Mouse (Mus musculus): ENCODE results near the gene Atxn7. TPM values are rescaled to one million over a fixed set of nuclear protein-coding genes. Genes with fewer than 3 reads are reported as not detected.

The Atxn7 gene
- polyA plus RNA-seq, 1 experiment = 2.3 TPM

DNA sequence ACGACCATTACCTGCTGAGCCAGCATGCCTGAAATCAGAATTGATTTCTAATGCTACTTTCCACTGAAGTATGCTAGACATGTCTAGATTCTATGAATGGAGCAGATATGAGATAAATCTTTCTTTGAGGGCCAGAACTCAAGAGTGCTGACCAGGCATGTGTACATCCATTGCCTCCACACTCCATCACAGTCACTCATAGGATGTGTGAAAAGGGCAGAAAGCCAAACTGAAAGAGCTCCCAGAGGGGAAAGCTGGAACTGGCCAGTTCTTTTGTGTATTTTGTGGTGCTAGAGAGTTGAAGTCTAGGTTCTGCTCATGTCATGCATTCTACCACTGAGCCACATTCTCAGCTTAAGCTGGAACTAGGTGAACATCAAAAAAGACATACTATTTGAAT is 16.3 kb downstream of the Atxn7 start:
- H3K27me3 ChIP-seq (replicated peaks) = no peaks in the 10 kb centered on the region
- H3K4me1 ChIP-seq = peaks cover 23% of the 10 kb centered on the region
- no peak overlapping the region for H3K4me3 ChIP-seq (replicated peaks)
- no peaks in the 10 kb centered on the region for H3K9me3 ChIP-seq
- TF ChIP-seq FLI1 (IDR thresholded peaks at IDR 0.05; ENCODE audit: low read length) = no peak
- no peak for TF ChIP-seq GATA1 (IDR thresholded peaks at IDR 0.05; ENCODE audit: borderline replicate concordance, low read length)
- peaks cover 3% of the 10 kb centered on the region for H3K36me3 ChIP-seq (replicated peaks; ENCODE audit: low read length)

DNA sequence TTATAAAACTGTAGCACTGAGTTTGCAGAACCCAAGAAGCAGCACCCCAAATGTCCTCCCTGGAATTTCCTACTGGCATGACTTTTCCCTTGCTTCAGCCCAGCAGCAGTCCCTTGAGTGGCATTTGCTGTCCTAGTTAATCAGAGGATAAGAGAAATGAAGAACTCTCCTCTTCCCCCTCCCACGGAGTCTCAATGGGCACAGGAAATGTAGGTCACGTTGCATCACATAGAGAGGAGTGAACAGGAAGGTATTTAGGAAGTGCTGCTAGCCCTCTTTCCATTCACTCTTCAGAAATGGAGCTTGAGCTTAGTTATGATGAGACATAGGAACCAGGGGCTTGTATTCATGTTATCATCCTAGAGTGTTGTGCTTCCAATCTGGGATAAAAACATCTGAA is 20.0 kb downstream of the Atxn7 start:
- Histone ChIP-seq H3K4me3 (replicated peaks) (no peak overlapping the region), H3K9me3 (no peaks in the 10 kb centered on the region), H3K27me3 (replicated peaks) (no peaks in the 10 kb centered on the region), H3K36me3 (replicated peaks; ENCODE audit: low read length) (no peaks in the 10 kb centered on the region), H3K4me1 (peaks cover 23% of the 10 kb centered on the region)
- TF ChIP-seq GATA1 (IDR thresholded peaks at IDR 0.05; ENCODE audit: borderline replicate concordance, low read length) (no peak), FLI1 (IDR thresholded peaks at IDR 0.05; ENCODE audit: low read length) (no peak)

DNA sequence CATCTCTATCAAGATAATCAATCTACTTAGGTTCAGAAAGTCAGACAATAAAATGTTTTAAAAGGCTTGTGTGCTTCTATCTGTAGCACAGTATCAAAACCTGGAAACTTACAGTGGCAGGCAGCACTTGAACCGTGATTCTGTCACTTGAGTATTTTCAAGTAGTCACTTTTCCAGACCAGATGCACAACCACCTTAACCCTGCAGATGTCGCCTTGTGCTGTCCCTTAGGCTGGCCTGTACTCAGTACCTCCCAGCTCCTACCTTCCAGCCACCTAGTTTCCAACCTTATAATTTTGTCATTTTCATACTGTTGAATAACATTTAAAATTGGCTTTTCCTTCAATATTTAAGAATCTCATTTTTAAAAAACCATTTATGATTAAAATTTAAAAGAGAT is 20.9 kb downstream of the Atxn7 start:
- no peaks in the 10 kb centered on the region for H3K27me3 ChIP-seq (replicated peaks)
- no peak for TF ChIP-seq GATA1 (IDR thresholded peaks at IDR 0.05; ENCODE audit: borderline replicate concordance, low read length)
- no peak for TF ChIP-seq FLI1 (IDR thresholded peaks at IDR 0.05; ENCODE audit: low read length)
- H3K9me3 ChIP-seq = no peaks in the 10 kb centered on the region
- peaks cover 23% of the 10 kb centered on the region for H3K4me1 ChIP-seq
- H3K4me3 ChIP-seq (replicated peaks) = no peak overlapping the region
- H3K36me3 ChIP-seq (replicated peaks; ENCODE audit: low read length) = no peaks in the 10 kb centered on the region

DNA sequence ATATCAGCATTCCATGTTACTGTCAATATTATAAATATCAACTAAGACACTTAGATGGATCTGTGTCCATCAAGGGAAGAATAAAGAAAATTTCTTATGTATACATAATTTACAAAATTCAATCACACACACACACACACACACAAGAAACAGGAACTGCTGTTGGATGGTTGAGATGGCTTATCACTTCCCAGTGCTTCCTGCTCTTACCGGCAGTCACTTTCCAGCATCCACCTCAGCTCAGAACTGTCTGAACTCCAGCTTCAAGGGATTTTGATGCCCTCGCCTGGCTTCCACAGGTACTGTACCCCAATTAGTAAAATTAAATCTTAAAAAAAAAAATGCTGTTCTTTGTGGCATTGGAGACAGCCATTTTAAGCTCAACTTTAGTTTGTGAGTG is 27.2 kb downstream of the Atxn7 start:
- Histone ChIP-seq H3K9me3 (no peaks in the 10 kb centered on the region), H3K4me1 (no peaks in the 10 kb centered on the region), H3K36me3 (replicated peaks; ENCODE audit: low read length) (no peaks in the 10 kb centered on the region), H3K4me3 (replicated peaks) (no peak overlapping the region), H3K27me3 (replicated peaks) (no peaks in the 10 kb centered on the region)
- no peak for TF ChIP-seq GATA1 (IDR thresholded peaks at IDR 0.05; ENCODE audit: borderline replicate concordance, low read length)
- no peak for TF ChIP-seq FLI1 (IDR thresholded peaks at IDR 0.05; ENCODE audit: low read length)

DNA sequence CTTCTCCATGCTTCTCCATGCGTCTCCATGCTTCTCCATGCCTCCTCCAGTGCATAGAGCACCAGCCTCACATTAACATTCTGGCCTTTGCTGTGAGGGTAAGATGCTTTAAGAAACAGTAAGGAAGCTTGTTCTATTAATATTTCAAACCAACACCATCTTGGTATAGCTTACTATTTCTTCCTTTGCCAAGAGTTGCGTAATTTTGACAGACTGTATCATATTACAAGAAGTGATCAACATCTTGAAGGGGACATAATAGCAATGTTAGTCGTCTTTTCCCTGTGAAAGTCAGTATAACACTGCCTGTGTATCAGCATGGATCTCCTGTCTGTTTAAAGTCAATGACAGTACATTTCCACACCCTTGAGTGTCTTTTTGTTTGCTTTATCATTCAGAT is 29.5 kb downstream of the Atxn7 start:
- Histone ChIP-seq H3K4me3 (replicated peaks) (no peak overlapping the region), H3K27me3 (replicated peaks) (no peaks in the 10 kb centered on the region), H3K9me3 (no peaks in the 10 kb centered on the region), H3K36me3 (replicated peaks; ENCODE audit: low read length) (peaks cover 4% of the 10 kb centered on the region), H3K4me1 (peaks cover 4% of the 10 kb centered on the region)
- TF ChIP-seq FLI1 (IDR thresholded peaks at IDR 0.05; ENCODE audit: low read length) (no peak), GATA1 (IDR thresholded peaks at IDR 0.05; ENCODE audit: borderline replicate concordance, low read length) (no peak)

DNA sequence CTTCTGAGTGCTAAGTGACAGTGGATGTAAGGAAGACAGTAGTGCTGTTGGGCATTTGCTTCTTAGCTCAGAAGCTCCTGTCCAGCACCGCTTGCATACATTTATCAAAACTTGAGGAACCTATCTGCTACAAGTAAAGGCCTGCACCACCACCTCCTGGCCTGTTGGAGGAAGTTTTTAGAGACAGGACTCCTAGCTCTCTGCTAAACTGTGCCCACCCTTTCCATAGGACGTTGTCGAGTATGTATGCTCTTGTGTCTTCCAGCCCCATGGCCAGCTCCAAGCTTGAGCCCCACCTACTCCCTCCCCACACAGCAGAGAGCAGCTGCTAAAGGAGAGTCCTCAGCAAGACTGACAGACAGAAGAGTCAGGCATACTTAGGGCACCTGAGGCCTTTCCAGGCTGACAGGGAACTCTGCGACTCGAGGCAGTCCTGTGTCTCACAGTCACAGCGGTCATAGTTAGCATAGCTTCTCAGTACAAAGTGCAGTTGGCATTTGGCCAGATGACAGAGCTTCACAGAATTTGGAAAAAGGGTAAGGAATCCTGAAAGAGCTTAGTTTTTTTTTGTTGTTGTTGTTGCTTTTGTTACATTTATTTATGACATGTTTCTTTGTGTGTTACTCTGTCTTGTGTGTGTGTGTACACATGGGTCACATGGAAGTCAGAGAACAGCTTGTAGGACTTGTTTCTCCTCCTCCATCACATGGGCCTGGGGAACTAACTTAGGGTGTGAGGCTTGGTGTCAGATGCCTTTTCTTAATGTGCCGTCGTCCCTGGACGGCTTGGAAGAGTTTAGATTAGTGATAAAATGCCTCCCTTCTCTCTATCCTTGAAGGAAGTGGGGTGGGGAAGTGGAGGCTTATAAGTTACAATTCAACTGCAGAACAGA is 34.2 kb downstream of the Atxn7 start:
- Histone ChIP-seq H3K4me3 (replicated peaks) (no peak overlapping the region), H3K36me3 (replicated peaks; ENCODE audit: low read length) (peaks cover 6% of the 10 kb centered on the region), H3K9me3 (no peaks in the 10 kb centered on the region), H3K27me3 (replicated peaks) (no peaks in the 10 kb centered on the region), H3K4me1 (peaks cover 12% of the 10 kb centered on the region)
- TF ChIP-seq FLI1 (IDR thresholded peaks at IDR 0.05; ENCODE audit: low read length) (no peak), GATA1 (IDR thresholded peaks at IDR 0.05; ENCODE audit: borderline replicate concordance, low read length) (no peak)

DNA sequence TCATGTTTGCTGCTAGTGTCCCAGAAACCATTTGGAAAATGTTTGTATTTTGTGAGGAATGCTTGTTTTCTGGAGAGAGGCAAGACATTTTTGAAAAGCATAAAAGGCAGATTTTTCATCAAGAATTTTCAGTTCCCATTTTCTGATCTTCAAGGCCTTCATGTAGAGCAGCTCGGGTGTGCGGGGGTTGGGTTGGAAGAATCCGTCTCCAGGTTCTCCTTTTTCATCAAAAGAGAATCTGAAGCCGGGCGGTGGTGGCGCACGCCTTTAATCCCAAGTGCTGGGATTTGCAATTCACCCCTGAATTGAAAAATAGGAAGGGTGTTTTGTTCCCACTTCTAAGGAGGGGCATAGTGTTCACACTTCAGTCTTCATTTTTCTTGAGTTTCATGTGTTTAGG is 41.5 kb downstream of the Atxn7 start:
- Histone ChIP-seq H3K4me1 (peaks cover 4% of the 10 kb centered on the region; the same call in 1 of the 2 replicates), H3K9me3 (no peaks in the 10 kb centered on the region), H3K4me3 (replicated peaks) (no peak overlapping the region), H3K36me3 (replicated peaks; ENCODE audit: low read length) (peaks cover 4% of the 10 kb centered on the region), H3K27me3 (replicated peaks) (no peaks in the 10 kb centered on the region)
- TF ChIP-seq GATA1 (IDR thresholded peaks at IDR 0.05; ENCODE audit: borderline replicate concordance, low read length) (no peak), FLI1 (IDR thresholded peaks at IDR 0.05; ENCODE audit: low read length) (no peak)

DNA sequence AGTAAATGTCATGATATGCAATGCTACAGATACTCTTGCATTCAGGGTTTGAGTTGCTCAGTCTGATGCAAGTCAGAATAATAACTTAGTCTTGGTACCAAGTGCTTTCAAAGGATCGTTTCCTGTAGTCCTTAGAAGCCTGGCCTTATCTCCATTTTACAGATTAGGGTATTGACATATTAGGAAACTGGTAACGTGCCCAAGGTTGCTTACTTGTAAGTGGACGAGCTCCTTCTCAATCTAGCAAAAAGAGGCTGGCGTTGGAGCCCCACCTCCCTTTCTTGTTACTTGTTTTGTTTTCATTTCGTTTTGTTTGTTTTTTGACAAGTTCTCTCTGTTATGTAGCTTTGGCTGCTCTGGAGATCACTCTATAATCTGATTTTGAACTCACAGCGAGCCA is 48.5 kb downstream of the Atxn7 start:
- peak overlapping the region; percentile 28 for H3K4me3 ChIP-seq (replicated peaks)
- H3K36me3 ChIP-seq (replicated peaks; ENCODE audit: low read length) = peaks cover 2% of the 10 kb centered on the region
- peaks cover 21% of the 10 kb centered on the region for H3K4me1 ChIP-seq
- H3K9me3 ChIP-seq = no peaks in the 10 kb centered on the region
- TF ChIP-seq GATA1 (IDR thresholded peaks at IDR 0.05; ENCODE audit: borderline replicate concordance, low read length) (no peak), FLI1 (IDR thresholded peaks at IDR 0.05; ENCODE audit: low read length) (no peak)
- no peaks in the 10 kb centered on the region for H3K27me3 ChIP-seq (replicated peaks)

DNA sequence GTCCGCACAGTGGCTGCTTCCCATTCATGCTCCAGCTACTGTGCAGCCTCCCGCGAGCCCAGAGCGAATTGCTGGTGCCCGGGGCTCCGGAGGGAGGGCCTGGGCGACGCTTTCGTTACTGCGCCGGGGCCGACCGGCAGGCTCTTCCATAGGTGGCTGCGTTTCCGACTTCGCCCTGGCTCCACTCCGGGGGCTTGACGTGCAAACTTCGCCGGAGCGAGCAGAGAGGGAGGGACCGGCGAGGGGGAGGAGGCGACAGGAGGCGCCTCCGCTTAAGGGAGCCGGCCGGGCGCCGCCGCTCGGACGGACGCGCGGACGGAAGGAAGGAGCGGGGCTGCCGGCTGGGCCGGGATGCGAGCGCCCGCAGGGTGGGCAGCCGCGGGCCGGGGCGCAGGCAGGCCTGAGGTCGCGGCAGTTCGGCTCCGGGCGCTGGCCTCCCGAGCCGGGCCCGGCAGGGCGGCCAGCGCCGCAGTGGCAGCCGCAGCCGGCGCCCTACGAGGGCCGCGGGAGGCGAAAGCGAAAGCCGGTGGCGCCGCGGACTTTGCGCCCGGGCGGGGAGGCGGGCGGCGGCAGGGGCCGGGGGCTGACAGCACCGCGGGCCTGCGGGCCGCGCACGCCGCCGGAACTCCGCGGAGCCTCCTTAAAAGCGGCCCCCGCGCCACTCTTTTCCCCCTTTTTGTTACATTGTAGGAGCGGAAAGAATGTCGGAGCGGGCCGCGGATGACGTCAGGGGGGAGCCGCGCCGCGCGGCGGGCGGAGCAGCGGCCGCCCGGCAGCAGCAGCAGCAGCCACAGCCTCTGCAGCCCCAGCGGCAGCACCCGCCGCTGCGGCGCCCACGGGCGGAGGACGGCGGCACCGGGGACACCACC is 51.4 kb downstream of the Atxn7 start:
- H3K27me3 ChIP-seq (replicated peaks) = no peaks in the 10 kb centered on the region
- H3K4me3 ChIP-seq (replicated peaks) = peak overlapping the region; percentile 94
- no peak for TF ChIP-seq FLI1 (IDR thresholded peaks at IDR 0.05; ENCODE audit: low read length)
- TF ChIP-seq GATA1 (IDR thresholded peaks at IDR 0.05; ENCODE audit: borderline replicate concordance, low read length) = no peak
- no peaks in the 10 kb centered on the region for H3K9me3 ChIP-seq
- peaks cover 26% of the 10 kb centered on the region for H3K4me1 ChIP-seq
- H3K36me3 ChIP-seq (replicated peaks; ENCODE audit: low read length) = peaks cover 18% of the 10 kb centered on the region
